Mouse (Mus musculus): ENCODE measurements around the gene Gm42742.

Gene Gm42742

GRCm38 (mm10) chr7:127020901-127021562 is at the start of gene Gm42742, which contains the start of gene Prrt2:
TSS of gene Gm42742 (minus strand) at chr7:127021097.
TSS of gene Prrt2 (minus strand) at chr7:127021211.
- no peak for ATAC-seq (ENCODE audit: insufficient number of reproducible peaks, low FRiP score, low TSS enrichment)

GRCm38 (mm10) chr7:127066317-127066716 is 45.4 kb upstream of the Gm42742 start:
- no peak for ATAC-seq (ENCODE audit: insufficient number of reproducible peaks, low FRiP score, low TSS enrichment)

GRCm38 (mm10) chr7:127065538-127065937 is 44.6 kb upstream of the Gm42742 start:
- ATAC-seq (ENCODE audit: insufficient number of reproducible peaks, low FRiP score, low TSS enrichment): no peak

- no peak for ATAC-seq (ENCODE audit: insufficient number of reproducible peaks, low FRiP score, low TSS enrichment)
These were observed 34.2 kb upstream of the Gm42742 start for GRCm38 (mm10) chr7:127055026-127055585.

GRCm38 (mm10) chr7:127041851-127042672 is 21.2 kb upstream of the Gm42742 start, which contains the start of gene Kif22:
TSS of gene Kif22 (minus strand) at chr7:127042471.
- peak; percentile 66; the same call in 1 of the 2 replicates for ATAC-seq (ENCODE audit: insufficient number of reproducible peaks, low FRiP score, low TSS enrichment)

GRCm38 (mm10) chr7:127031244-127031643 is 10.3 kb upstream of the Gm42742 start:
- no peak for ATAC-seq (ENCODE audit: insufficient number of reproducible peaks, low FRiP score, low TSS enrichment)

GRCm38 (mm10) chr7:127030172-127030571 is 9.3 kb upstream of the Gm42742 start:
- no peak for ATAC-seq (ENCODE audit: insufficient number of reproducible peaks, low FRiP score, low TSS enrichment)

GRCm38 (mm10) chr7:127027885-127028284 is 7.0 kb upstream of the Gm42742 start:
- peak; percentile 1; the same call in 1 of the 2 replicates for ATAC-seq (ENCODE audit: insufficient number of reproducible peaks, low FRiP score, low TSS enrichment)

GRCm38 (mm10) chr7:127026984-127027726 is 6.3 kb upstream of the Gm42742 start, which contains the start of gene Maz:
TSS of gene Maz (minus strand) at chr7:127027037.
- ATAC-seq (ENCODE audit: insufficient number of reproducible peaks, low FRiP score, low TSS enrichment): peak; percentile 47

GRCm38 (mm10) chr7:127026616-127026983 is 5.7 kb upstream of the Gm42742 start:
- no peak for ATAC-seq (ENCODE audit: insufficient number of reproducible peaks, low FRiP score, low TSS enrichment)

- ATAC-seq (ENCODE audit: insufficient number of reproducible peaks, low FRiP score, low TSS enrichment): peak; percentile 10; the same call in 1 of the 2 replicates
These were observed 5.3 kb upstream of the Gm42742 start for GRCm38 (mm10) chr7:127026161-127026600.

GRCm38 (mm10) chr7:127025556-127026160 is 4.8 kb upstream of the Gm42742 start:
- no peak for ATAC-seq (ENCODE audit: insufficient number of reproducible peaks, low FRiP score, low TSS enrichment)

GRCm38 (mm10) chr7:127024755-127025555 is 4.1 kb upstream of the Gm42742 start:
- ATAC-seq (ENCODE audit: insufficient number of reproducible peaks, low FRiP score, low TSS enrichment): peak; percentile 15; the same call in 1 of the 2 replicates

- ATAC-seq (ENCODE audit: insufficient number of reproducible peaks, low FRiP score, low TSS enrichment): no peak
These were observed 3.2 kb upstream of the Gm42742 start for GRCm38 (mm10) chr7:127023896-127024690.

GRCm38 (mm10) chr7:127023272-127023691 is 2.4 kb upstream of the Gm42742 start:
- ATAC-seq (ENCODE audit: insufficient number of reproducible peaks, low FRiP score, low TSS enrichment): no peak

GRCm38 (mm10) chr7:127022528-127023271 is 1.8 kb upstream of the Gm42742 start:
- ATAC-seq (ENCODE audit: insufficient number of reproducible peaks, low FRiP score, low TSS enrichment): no peak
